Mouse (Mus musculus) retina, postnatal 7 days (tissue): Measurements from ENCODE around the gene Mylk.
A peak's percentile ranks its signal among the peaks of the same experiment; 100 is the strongest.
"Not testable (repeated sequence)": the region's sequence is repeated elsewhere in the genome, so short reads cannot be mapped to it uniquely, and the experiment has no call there.

Source experiments
- DNase-seq: peaks from one replicate; pipeline ENCODE4 v3.0.0-alpha.2; 2012; ENCODE audit warnings: low read depth, low spot score

Mylk gene

DNA sequence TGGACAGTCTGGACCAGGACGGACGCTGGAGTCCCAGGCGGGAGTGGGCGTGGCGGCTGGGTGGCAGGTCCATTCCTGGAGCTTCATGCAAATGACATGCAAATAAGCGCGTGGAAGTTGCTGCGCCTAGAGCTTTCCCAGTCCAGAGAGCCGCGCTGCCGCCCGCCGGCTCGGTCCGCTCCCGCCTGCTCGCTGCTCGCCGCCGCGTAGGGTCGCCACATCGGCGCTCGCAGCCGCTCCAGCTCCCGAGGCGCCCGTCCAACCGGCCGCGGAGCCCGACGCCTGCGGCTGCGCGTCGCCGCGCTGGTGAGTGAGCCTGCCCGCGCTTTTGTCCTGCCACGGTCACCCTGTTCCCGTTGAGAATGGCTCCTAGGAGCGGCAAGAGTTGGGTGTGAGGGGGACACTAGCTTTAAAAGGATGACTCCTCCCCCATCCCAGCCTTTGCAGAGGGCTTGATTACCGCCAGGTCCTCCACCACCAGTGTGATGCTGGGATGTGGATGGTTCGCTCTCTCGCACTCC, at the start of gene Mylk:
Gene Mylk (plus strand): TSS at position 146 of the 521 bp plus-strand sequence.
- peak; percentile 73 for DNase-seq

DNA sequence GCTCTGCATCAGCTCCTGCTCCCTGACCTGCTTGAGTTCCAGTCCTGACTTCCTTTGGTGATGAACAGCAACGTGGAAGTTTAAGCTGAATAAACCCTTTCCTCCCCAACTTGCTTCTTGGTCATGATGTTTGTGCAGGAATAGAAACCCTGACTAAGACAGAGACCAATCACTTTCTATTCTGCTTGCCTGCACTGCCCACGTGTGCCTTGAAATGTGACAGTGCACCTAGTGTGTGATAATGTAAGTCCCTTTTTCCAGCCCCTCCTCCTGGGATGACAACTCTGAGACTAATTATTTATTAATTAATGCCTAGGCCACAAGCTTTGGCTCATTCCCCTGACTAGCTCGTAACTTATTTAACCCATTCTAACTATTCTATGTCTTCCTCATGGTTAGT, 46.3 kb upstream of the Mylk start:
- DNase-seq: not testable (repeated sequence)

DNA sequence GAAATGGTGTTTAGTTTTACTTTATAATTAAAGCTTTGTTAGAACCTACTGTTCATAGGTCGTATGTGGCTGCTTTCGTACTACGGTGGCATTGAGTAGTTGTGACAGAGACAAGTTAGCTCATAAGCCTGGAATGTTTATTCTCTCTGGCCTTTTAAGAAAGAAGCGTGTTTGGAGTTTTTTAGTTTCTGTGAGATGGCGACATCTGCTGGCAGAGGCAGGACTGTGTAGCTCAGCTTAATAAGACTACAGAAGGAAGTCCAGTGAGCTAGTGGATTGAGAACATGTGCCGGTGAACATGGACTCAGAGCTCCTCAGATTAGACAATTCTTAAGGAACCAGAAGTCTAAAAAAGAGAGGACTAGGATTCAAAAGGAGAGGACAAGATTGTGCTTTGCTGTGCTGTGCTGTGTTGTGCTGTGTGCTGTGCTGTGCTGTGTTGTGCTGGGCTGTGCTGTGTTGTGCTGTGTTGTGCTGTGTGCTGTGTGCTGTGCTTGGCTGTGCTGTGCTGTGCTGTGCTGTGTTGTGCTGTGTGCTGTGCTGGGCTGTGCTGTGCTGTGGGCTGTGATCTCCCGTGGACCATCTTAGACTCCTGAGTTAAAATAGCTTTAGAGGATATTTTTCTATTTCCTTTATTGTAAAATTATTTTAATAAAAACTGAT, 44.7 kb upstream of the Mylk start:
- DNase-seq: peak; percentile 71

DNA sequence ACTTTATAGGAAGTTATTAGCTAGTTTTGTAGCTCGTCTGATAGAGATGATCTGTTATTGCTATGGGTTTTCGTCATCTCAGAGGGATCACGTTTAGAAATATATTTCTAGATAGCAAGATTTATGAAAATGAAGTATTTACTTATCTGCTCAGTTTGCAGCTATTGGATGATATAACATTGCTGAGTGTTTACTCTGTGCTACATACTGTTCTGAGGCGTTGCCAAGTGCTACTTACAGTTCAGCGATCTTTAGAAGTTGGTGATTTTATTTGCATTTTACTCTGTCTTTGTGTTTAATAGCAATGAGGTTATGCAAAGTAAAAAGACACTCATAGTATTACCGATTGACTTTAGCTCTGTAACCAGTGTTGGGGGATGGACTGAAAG, 44.2 kb upstream of the Mylk start:
- no peak for DNase-seq

DNA sequence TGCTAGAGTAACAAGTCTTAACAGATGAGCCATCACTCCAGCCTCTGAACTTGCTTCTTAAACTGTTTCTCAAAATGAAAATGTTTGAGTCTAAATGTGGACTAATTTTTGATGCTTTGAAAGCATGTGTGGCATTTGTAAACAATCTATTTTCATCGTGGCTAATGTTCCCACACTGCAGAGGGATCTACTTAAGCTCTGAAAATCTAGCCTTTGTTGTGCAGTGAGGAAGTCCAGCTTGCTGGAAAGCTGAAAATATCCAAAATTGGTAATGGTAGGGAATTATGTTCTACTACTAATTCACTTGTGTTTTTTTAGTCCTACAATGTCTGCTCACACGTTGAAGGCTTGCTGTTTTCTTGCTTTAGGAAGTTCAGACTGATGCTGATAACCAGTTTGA, 39.0 kb upstream of the Mylk start:
- no peak for DNase-seq

DNA sequence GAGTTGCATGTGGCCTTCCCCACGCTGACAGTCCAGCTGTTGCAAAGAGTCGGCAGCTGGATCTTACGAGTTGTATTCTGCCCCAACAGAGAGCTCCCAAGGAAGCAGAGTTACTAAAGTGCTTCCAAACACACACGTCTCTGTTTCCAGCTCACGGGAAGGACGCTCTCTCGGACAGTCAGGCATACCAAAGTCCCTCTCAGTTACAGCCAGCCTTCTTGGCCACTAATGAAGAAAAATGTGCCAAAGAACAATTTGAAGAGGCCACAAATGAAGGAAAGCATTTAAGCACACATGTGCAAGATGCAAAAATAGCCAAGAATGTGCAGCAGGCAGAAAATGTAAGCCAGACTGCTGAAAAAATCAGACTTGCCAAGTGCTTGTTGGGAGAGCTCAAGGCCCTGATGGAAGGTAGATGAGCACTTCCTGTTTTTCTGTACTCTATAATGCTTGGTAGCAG, 38.5 kb upstream of the Mylk start:
- no peak for DNase-seq

DNA sequence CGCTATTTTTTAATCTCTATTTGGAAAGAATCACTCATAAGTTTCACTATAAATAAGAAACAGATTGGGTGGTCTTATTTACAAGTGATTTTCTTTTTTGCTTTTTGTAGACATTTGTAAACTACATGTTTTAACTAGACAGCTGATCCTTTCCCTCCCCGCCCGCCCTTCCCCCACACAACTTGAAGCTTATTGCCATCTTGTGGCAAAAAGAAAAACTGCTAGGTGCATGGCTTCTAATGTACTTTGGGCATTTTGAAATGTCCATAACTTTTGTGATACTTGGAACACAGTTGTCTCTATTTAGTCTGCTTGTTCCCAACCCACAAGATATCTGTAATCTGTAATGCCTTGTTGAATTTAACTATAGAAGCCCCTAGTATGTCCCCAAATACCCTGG, 33.5 kb upstream of the Mylk start:
- DNase-seq: no peak

DNA sequence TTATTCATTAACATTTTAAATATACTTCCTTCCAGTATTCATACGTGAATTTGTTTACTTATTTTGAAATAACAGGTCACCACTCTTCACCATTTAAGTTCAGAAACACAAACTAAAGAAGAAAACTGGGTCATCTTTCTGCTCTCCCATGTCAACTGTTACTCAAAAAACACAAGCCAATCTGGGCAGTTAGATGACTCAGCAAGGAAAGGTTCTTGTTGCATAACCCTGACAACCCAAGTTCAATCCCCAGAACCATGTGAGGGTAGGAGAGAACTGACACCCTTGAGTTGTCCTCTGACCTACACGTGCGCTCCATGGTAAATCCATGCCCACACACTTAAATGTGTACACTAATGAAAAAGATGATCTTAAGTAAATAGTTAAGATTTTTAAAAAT, 19.9 kb upstream of the Mylk start:
- no peak for DNase-seq

DNA sequence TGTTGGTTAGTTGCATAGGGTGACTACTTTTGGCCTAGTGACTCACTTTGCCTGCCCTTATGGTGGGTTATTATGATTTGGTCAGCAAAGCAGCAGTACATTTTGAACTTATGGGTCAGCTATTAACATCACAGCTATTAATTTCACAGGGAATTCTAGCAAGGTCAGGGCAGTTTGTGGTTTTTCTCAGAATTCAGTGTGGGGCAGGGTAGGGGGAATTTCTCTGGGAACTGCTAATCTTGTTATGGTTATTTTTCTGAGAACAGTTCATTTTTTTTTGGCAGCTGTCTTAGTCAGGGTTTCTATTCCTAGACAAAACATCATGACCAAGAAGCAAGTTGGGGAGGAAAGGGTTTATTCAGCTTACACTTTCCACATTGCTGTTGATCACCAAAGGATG, 16.4 kb upstream of the Mylk start:
- not testable (repeated sequence) for DNase-seq

DNA sequence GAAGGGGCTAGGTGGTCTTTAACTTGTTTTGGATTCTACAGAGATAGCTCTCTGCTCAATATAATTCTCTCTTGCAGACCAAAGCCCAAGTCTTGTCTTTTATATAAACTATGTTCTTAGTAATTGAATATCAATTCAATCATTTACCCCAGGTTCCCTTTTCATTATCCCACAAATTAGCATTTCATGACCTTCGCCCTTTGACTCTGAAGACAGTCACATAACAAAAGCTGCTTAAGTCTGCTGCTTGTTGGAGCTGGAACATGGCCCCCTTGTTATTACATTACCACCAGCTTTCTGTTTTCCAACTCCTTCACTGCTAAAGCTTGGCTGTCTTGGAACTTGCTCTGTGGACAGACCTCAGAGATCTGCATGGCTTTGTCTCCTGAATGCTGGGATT, 15.6 kb upstream of the Mylk start:
- no peak for DNase-seq

DNA sequence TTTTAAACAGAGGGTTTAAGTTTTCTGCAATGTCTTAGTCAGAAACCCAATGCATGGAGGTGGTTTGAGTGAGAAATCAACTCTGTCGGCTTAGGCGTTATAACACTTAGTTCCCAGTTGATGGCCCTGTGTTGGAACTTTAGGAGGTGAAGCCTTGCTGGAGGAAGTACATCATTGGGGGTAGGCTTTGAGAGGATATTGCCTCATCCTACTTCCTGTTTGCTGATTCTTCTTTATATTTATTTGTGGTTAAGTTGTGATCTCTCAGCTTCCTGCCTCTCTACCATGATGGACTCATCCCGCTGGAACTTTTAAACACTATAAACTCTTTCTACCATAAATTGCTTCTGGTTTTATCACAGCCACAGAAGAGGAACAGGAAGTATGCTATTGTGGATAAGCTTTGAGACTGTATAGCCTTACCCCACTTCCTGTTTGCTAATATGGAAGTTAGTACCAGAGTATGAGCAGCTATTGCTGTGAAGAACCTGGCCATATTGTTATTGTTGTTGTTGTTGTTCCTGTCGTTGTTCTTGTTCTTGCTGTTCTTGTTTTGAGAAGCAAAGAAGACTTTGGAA, 6.3 kb upstream of the Mylk start:
- no peak for DNase-seq

DNA sequence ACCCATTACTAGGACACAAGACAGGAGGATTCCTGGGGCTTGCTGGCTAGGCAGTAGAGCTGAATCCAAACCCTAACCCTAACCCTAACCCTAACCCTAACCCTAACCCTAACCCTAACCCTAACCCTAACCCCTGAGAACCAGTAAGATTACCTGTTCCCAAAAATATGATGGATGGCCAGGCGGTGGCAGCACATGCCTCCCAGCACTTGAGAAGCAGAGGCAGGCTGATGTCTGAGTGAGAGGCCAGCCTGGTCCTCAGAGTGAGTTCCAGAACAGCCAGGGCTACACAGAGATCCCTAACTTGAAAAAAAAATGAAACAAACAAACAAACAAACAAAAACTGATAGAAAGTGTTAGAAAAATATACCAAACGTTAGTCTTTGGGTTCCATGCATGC, 2.1 kb upstream of the Mylk start:
- no peak for DNase-seq

DNA sequence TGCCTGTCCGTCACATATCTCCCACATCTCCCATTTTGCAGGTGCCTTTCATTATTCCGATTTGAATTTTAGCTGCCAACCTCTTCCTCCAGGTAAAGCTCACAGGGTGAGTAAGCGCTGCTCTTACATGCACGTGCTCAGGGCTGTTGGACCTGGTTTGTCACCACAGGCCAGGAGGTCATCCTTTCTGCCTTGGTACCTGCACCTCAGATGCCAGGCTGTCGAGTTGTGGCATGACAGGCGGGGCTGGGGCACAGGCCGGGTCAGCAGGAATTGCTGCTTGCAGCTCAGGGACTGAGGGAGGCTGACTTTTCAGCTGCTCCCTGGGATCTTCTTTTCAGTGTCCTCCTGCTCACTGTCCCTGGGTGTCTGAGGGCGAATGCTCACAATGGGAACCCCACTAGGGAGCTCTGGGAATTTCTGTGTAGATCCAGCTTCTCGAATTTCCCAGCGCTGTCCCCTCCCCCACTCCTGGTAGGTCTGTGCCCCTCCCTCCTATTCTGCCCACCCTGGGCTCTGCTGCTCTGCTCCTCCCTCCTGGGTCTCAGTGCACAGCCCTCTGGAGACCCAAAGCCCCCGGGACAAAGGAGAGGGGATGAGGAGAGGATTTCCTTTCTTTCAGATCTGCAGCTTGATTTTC, 3.2 kb downstream of the Mylk start:
- no peak for DNase-seq

DNA sequence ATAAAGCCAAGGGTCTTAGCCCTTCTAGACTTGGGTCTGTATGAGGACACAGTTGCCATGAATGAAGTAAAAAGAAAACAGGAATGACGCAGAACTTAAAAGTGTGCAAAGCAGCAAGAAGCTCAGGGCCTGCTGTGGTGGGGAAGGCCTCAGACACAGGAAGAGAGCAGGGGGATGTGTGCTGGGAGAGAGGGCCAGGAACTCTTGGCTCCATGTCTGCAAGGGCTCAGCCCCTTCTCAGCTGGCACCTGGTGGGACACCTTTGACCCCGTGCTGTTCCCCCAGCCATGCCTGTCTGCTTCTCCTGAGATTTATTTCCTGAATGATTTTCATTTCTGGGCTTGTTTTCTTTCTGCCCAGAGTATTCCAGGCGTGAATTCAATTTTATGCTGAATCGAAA, 4.5 kb downstream of the Mylk start:
- no peak for DNase-seq

DNA sequence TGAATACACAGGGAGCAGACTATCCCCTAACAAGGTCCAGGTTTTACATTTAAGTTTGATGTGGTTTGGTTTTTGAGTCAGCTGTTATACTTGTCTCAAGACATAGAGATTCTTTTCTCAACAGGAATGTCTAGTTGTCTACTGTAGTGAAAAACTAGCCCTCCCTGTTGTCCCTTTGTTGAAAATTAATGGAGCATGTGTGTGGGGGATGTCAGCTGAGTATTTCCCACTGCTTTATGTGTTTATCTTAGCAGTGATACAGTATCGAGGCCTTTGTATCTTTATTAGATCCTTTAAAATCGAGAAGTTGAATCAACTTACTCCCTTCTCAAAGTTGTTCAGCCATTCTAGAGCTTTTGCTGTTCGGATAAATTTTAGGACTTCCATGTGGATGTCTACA, 7.0 kb downstream of the Mylk start:
- no peak for DNase-seq

DNA sequence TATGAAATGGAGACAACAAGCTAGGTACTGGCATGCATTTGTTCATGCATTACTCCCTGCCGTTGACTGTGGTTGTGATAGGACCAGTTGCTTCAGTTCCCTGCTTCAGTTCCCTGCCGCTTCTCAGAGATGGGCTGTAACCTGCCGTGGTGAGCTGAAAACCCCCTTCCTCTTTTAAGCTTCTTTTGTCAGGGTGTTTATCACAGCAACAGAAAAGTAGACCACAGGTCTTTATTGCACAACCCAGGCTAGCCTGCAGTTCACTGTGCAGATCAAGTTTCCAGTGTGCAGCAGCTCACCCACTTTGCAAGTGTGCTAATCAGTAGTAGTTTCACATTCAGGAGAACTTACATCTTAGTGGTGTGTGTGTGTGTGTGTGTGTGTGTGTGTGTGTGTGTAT, 8.0 kb downstream of the Mylk start:
- DNase-seq: no peak

DNA sequence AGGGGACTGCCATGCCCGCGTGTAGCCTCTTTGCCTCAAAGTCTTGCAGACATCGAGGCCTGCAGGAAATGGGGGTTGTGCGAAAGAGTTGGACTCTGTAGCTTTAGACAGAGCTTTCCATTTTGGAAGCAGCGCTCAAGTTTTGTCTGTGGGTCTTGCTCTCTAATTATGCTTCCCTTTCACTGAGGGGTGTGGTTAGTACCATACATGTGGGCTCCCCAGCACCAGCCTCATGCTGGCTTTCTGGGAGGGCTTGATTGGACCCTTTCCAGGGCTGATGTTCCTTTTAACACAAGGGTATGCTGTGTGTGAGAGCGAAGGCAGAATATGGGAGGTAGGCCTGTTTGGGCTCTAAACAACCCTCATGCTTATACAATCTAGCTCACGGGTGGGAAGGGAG, 12.0 kb downstream of the Mylk start:
- no peak for DNase-seq

DNA sequence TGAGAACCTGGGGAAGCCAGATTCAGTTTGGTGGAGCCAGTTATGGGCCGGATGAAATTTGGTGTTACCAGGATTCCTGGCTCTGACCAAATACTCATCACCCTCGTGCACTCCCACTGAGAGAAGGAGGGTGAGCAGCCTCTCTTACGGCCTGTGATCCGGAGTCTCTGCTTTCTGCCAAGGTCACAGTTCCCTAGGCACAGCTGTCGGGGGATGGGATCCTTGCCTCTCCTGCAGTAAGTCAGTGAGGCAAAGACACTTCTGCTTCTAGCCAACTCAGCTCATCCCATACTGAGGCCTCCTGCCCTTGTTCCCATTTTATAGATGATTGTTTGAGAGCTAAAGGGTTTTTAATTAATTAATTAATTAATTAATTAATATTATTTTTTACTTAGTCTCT, 13.2 kb downstream of the Mylk start:
- no peak for DNase-seq

DNA sequence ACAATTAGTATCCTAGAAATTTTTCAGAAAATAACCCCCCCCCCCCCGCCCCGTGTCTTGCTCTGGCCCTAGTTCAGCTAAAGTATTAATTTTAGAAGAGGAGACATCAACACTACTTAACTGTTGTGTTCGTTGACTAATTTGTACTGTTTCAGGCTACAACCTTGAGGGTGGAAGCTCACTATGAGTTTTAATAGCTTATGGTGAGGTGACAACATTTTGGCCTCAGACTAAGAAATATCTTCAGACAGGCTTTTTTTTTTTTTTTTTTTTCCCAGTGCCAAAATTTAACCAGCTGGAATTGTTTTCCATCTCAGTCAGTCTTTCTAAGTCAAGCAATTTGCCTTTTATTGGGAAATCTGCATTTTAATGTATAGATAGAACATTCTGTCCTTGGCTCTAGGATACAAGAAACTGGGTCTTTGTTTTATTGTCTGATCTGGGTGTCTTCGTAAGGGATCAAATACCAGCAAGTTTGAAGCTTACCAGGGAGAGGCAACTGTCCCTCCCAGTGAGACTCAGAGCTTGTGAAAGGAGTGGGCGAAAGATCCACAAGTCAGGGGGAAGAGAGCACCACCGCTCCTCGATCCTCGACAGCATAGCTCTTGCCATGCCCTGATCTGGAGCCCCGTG, 19.1 kb downstream of the Mylk start:
- no peak for DNase-seq

DNA sequence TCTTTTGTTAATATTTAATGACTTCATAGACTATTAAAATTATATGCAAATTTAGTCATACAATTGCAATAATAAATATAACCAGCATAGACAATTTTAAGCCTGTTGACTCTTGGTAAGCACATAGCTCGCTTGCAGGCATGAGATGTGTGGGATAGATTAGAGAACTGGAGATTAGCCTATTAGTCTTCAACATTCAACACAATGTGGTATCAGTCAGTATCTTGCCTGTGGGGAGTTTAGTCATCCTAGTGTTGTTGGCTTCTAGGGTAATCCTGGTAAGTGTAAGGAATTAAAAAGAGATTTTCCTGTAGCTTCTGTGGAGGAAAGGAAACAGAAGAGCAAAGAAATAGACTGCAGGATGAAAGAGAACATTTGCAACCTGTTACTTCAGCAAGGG, 20.7 kb downstream of the Mylk start:
- no peak for DNase-seq

DNA sequence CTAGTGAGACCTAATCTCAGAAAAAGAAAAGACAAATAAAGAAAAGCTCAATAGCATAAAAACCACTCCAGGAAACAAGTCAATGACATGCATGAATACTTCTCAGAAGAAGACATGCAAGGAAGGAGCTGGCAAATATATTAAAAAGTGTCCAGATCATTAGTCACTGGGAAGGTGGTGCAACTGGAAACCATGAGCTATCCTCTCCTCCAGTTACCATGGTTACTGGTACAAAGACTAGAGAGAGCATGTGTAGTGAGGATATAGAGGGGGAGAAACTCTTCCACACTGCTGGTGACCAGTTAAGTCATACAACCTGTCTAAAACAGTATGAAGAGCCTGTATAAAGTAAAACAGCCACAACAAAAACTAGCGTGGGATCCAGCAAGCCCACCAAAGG, 21.2 kb downstream of the Mylk start:
- no peak for DNase-seq

DNA sequence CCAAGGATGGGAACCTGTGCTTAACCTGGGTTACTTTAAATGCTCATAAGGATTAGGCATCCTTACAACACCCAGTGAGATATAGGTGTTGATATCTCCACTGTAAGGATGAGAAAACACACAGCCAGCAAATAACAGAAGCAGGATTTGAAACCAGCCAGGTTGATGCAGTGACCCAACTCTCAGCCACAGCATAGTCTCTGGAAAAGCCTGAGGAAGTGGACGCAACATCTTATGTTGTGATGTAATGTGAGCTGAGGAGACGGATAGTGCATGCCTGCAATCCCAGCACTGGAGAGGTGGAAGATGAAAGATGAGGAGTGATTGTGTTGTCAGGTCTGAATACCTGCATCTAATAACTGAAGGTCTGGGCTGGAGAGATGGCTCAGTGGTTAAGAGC, 22.4 kb downstream of the Mylk start:
- no peak for DNase-seq

DNA sequence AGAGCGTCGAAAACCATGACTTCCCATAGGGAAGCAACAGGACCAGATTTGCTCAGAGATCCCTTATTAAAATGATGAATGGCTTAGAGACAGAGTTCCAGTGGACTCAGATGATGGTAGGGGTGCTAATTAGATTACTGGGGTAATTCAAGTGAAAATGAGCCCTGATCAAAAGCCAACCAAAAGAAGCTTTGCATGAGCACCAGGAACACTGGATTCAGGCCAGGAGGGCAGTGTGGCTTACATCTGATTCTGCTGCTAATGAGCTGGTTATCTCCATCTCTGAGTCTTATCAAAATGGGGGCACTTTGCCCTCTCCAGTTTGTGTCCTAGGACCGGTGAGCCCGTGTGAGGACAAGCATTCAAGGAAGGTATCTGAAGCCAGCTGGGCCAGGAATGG, 23.4 kb downstream of the Mylk start:
- DNase-seq: peak; percentile 35
